Mouse (Mus musculus) cerebellum, adult 11-12 months (tissue): ENCODE results near the gene Ubqln5.

Experiments used
- DNase-seq: peaks from one replicate; pipeline ENCODE4 v3.0.0; 2022

Ubqln5 gene

DNA sequence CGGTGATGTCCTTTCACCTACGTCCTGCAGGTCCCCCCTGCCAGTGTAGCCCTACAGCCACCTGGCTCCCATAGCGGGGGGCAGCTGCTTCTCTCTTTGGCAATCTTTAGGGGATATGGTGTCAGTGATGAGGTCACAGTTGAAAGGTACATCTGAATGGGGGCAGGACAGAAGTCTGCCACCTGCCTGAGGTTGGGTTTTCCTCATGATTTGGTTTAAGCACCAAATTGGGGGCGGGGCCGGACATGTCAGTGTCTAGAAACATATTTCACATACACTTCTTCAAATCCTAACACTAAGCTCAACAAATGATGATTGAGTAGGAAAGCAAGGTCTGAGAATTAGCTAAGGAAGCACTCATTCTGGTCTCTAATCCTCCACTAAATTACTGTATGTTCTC, at the start of gene Ubqln5:
Gene Ubqln5 (minus strand): TSS at position 101 of the 400 bp plus-strand sequence.
- DNase-seq, result no peak

DNA sequence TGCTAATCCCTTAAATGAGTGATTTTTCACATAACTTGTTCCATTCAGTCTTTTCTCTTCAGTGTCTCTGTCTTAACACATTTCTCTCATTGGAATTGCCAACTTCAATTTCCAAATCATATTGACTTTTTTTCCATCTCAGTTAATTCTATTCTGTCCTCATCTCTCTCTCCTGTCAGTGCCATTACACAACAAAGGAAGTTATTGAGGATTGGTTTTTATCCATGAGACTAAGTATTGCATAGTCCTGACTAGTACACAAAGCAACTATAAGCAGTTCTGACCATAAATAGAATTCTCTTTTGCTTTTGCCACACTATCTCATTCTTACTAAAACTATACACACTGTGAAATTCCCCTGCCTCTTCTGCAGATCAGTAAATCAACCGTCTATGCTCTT, 49.4 kb upstream of the Ubqln5 start:
- no peak for DNase-seq

DNA sequence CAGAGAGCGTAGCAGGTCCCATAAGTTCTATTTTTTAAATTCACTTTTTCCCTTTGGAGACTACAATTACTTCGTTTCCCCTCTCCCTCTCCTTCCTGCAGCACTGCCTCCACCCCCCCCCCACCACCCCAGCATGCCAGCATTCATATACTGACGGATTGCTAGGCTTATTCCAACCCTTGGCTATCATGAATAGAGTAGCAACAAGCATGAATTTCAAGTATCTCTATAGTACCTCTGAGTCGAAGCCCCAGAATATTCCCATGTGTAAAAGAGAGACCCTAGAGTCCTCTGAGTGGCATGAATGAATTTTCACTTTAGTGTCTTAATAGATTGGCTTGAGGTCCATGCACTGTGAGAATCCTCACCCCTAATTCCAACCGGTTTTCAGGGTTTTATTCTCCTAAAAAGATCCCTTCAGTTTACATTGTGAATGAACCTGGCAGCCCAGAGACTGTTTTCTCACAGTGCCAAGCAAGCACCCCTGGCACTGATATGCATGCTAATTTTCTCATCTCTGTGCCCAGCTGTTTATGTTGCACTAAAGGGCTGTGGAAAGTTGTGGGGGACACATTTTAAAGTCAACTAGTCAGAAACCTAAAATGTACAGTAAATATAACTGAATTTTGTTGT, 48.9 kb upstream of the Ubqln5 start:
- no peak for DNase-seq

DNA sequence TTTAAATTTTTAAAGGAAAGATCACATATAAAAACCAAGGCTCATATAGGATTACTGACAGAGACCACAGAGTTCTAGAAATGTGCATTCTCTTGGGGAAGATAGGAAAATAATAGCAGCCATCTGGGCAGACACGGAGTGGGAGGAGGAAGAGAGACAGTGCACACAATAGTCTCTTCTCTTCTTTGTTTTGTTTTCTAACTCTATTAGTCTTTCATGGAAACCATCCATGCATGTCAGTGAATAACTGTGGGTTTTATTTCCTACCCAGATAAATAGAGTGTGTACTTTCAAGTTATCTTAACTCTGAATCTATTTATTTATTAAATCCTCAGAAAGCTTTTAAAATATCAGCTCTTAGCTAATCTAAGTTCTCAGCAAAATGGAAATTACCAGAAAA, 45.5 kb upstream of the Ubqln5 start:
- no peak for DNase-seq

DNA sequence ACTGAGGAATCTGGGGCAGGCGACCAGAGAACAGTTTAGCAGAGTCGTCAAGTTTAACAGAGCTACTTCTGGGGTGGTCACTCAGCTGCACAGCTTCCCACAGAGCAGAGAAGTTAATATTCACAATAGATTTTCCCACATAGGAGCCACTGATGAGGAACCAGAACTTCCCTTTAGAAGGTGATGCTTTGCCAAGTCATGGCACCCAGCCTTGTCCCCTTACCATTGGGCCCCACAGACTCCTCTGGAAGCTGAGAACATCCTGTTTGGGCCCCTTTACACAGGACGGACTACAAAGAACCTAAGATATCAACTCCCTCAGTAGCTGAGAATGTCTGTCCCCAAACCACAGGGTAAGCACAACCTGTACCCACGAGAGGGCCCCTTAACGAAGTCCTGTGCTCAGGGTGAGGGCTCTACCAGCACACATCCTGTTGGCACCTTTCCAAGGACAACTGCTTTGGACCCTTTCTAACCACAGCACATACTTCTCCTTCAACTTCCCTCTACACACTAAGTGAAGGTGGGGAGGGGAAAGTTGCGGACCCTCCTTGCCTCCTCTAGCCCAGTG, 40.1 kb upstream of the Ubqln5 start:
- DNase-seq, result no peak

DNA sequence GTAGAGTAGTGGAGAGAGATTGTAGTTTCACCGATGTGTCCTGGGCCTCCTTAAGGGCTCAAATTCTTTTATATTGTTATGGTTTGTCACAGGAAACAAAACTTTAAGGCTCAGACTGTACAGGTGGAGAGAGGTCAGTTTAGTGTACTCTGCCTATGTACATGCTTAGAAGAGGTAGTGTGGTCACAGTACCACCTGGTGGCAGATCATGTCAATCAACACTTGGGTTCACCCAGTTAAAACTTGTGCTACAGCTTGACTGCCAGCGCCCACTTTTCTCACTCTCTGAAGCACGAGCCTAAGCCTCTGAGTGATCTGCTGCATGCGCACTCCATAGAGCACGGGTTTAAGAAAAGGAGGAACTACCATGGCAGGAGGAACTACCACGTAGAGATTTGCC, 37.5 kb upstream of the Ubqln5 start:
- DNase-seq, result no peak

DNA sequence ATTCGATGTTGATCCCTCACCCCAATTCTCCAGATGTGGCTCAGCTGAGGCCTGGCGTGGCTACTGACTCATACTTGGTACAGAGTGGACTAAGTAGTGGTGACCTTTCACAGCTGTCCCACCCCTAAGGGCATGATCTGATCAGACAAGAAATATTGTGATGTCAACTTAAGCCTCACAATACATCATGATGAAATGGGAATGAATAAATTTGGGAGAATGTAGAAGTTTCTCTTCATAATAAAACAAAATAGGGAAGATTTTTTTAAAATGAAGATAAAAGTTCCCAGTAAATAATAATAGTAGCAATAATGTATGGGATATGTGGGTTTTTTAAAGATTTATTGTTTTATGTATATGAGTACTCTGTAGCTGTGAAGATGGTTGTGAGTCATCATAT, 20.8 kb upstream of the Ubqln5 start, which contains the start of gene Ubqlnl:
Gene Ubqlnl (minus strand): TSS at position 101 of the 400 bp plus-strand sequence.
- no peak for DNase-seq

DNA sequence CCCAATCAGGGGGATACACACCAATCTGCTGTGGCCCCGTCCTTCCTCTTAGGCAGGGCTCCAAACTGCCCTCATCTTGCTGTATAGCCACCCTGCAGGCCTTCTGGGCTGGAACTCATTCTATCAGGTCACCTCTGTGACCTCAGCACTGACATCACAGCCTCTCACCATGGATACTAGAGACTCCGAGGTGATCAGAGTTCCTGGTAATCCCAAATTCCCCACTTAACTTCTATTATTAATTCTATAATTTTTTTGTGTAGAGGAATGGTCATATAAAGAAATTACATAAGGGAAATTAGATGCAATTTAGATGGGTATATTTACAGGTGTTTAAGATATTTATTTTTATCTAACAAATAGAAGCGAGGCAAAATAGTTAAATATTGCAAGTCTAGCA, 13.6 kb upstream of the Ubqln5 start, which contains the start of gene Ubqln3:
Gene Ubqln3 (minus strand): TSS at position 101 of the 400 bp plus-strand sequence.
- no peak for DNase-seq

DNA sequence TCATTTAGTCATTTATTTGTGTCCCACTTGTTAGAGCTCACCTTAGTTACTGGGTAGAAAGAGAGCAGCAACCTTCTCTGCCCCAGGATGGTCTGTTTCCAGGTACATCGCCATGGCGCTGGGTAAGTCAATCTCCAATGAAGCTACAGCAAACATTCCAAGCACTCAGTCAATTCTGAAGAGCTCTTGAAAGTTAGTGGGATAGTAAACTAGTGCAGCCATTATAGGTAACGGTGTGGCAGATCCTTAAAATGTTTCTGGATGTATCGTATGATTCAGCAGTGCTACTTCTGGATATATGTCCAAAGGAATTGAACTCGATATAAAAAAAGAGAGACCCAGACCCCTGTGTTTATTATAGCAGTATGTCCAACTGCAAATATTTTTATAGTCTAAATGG, 7.7 kb upstream of the Ubqln5 start, which contains the start of gene Olfr643:
Gene Olfr643 (minus strand): TSS at position 101 of the 400 bp plus-strand sequence.
- DNase-seq, result no peak

DNA sequence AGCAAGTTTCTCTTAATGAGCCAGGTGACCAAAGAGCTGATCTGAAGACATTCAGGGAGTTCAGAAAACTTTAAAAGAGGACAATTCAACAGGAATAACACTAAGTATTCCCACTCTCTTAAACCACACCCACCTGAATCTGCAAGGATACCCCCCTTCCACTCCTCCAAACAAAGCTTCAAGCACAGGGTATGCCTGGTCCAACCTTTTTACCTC, 25.0 kb downstream of the Ubqln5 start, which contains the start of gene Olfr646:
Gene Olfr646 (plus strand): TSS at position 117 of the 216 bp plus-strand sequence.
- no peak for DNase-seq

DNA sequence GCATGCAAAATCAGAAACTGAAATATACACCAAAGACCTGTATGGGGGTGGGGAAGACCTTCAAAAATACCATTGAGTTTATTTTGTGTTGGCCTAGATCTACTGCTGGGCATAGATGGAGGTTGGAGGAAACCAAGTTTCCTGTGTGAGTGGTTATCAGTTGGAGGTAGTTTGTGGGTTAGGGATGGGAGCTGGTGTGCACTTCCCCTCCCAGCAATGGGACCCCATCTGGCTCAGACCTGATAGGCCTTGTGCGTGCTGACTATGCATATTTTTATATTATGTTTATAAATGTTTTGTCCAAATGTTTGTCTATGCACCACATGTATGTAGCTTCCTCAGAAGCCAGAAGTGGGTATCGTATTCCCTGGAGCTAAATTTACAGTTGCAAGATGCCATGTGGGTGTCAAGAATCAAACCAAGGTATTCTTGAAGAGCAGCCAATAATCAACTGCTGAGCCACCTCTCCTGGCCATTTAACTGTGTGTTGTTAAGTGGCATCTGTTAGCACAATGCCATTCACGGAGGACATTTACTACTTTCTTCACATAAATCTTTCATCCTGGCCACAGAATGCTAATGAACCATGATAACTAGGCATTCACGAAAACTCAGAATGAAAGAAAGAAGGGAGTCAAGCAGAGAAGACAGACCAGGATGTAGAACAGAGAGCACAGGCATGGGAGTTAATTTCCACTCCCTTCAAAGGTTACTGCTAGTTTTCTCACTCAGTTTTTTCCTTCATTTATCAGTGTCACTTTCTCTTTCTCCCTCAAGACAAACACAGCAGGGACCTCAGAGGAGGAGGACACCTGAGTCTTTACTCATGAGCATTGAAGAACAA, 25.5 kb downstream of the Ubqln5 start:
- DNase-seq, result no peak

DNA sequence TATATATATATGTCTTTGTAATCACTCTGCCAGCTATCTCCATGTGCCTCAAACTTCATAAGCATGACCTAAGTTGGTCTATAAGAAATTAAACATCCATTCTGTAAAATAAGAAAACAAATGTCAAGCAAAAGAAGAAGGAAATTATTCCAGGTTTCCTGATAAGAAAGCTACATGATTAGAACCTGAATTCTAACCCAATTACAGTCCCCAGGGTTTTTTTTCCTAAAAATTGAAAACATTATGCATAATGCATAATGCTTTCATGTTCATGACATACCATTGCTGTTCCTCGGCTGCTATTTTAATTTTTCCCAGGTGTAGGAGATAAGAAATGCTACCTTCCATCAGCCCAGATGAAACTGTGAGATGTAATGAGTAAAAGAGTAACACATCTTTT, 44.3 kb downstream of the Ubqln5 start, which contains the start of gene Olfr645:
Gene Olfr645 (minus strand): TSS at position 101 of the 400 bp plus-strand sequence.
- DNase-seq, result no peak
